Mouse (Mus musculus): ENCODE data around the gene Wwtr1.

DNA sequence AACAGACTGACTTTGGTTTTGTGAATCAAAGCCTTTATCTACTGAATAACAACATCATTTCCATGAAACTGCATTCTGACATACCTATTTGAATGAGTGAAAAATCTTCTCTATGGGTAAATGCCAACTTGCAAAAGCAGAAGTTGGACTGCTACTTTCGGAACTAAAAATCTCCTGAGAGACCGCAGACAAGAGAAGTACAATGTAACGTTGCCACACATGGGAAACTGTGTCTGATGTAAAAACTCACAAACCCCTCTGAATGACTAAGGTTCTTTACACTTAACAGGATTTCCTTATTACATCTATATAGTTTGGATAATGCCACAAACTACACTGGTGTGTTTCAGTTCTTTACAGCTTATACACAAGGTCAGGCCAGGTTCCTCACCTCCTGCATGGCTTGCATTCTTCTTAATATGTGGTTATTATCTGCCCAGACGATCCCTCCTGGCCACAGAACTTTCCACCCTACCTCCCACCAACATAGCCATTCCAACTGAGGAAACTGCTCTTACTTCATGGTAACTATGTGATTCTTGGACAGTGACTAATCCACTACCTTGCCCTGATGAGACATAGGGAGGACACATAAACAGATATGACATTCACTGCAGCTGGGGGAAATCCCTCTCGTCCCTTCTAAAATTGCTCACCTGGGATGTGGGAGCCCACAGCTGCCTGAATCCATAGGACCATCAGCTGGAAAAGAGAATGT is 25.1 kb downstream of the Wwtr1 start:
- TF ChIP-seq POLR2A (IDR thresholded peaks at IDR 0.05; ENCODE audit: borderline replicate concordance, extremely low read depth, low read depth, low read length) (no peak), CTCF (IDR thresholded peaks at IDR 0.05; ENCODE audit: insufficient read depth, low read length) (no peak)

All from lung, adult 2 months (tissue).